In the genomic region with DNA sequence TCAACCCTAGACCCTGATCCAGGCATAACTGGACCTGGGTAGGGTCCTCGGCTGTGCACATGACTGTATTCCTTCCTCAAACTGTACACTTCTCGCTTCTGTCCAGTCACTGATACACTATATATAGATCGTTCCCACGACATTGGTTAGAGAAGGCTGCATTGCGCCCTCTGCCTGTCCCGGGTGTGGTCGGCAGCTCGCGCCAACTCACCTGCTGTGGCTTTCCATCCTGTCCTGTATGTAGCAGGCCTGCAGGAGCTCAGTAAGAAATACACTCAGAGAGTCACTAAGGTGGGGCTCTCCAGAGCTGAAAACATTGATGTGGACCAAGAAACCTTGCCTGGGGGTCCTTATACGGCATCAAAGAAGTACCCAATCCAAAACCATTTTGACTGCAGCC, we compare ENCODE assay signal across 11 mouse cellular contexts. TPM values are rescaled to one million over a fixed set of nuclear protein-coding genes. Genes with fewer than 3 reads are reported as not detected.
DNase-seq lines count a peak whose midpoint lies in the region; ATAC-seq and TF ChIP-seq lines count a peak whose summit lies in the region.
"Had no signal": no experiment of that assay in that cellular context is flagged by ENCODE, and none has a peak within 500 bp of the region (broad histone marks: within the 10 kb centered on the region; RNA-seq: fewer than 3 reads in every experiment).

No protein-coding gene starts in this region.

- intact Hi-C loops in heart, postnatal 36 days (cut with DNase I): loop anchor here (1.0 to 10.0 kb wide), 3 partner anchors 24 to 239 kb away; no protein-coding TSS in a partner anchor
- intact Hi-C loops in left cerebral cortex, adult 2 months (cut with DNase I): loop anchor here (2.0 to 5.0 kb wide), 3 partner anchors 164 to 444 kb away; no protein-coding TSS in a partner anchor

- H3K4me1 ChIP-seq in heart, embryonic 15.5 days (replicated peaks): no peaks in the 10 kb centered on the region
- peaks cover 9% of the 10 kb centered on the region for H3K4me1 ChIP-seq in testis, adult 2 months (ENCODE audit: control insufficient read depth, insufficient read depth, low read length)
- H3K4me1 ChIP-seq in intestine, embryonic 16.5 days (ENCODE audit: control insufficient read depth, insufficient read depth, low read length): no peaks in the 10 kb centered on the region

- H3K27ac ChIP-seq in heart, embryonic 15.5 days: no peak overlapping the region
- no peak overlapping the region for H3K27ac ChIP-seq in testis, adult 2 months (ENCODE audit: control insufficient read depth, insufficient read depth, low read depth, low read length)
- no peak overlapping the region for H3K27ac ChIP-seq in intestine, embryonic 16.5 days (ENCODE audit: low read length)
- no peak overlapping the region for H3K27ac ChIP-seq in left cerebral cortex, adult 2 months
- H3K27ac ChIP-seq: liver, embryonic 14.5 days had no signal

- H3K4me3 ChIP-seq in heart, embryonic 15.5 days: no peak overlapping the region
- peak overlapping the region; percentile 62 for H3K4me3 ChIP-seq in testis, adult 2 months (ENCODE audit: control insufficient read depth, low read depth, low read length)
- H3K4me3 ChIP-seq in intestine, embryonic 16.5 days (ENCODE audit: low read length): no peak overlapping the region
- H3K4me3 ChIP-seq in left cerebral cortex, adult 2 months: no peak overlapping the region

- no peaks in the 10 kb centered on the region for H3K36me3 ChIP-seq in heart, embryonic 15.5 days
- no peaks in the 10 kb centered on the region for H3K36me3 ChIP-seq in testis, adult 2 months (ENCODE audit: control insufficient read depth, insufficient read depth, low read length)
- no peaks in the 10 kb centered on the region for H3K36me3 ChIP-seq in intestine, embryonic 16.5 days (ENCODE audit: control insufficient read depth, insufficient read depth, low read length)

- H3K27me3 ChIP-seq in heart, embryonic 15.5 days: no peaks in the 10 kb centered on the region
- no peaks in the 10 kb centered on the region for H3K27me3 ChIP-seq in testis, adult 2 months (ENCODE audit: control insufficient read depth, insufficient read depth, low read length)
- H3K27me3 ChIP-seq in intestine, embryonic 16.5 days (replicated peaks; ENCODE audit: control insufficient read depth, insufficient read depth, low read length): no peaks in the 10 kb centered on the region

- no peaks in the 10 kb centered on the region for H3K9me3 ChIP-seq in heart, embryonic 15.5 days (replicated peaks)
- no peaks in the 10 kb centered on the region for H3K9me3 ChIP-seq in intestine, embryonic 16.5 days (ENCODE audit: control insufficient read depth, low read length)

- no peak for DNase-seq in heart, postnatal 36 days
- DNase-seq in testis, postnatal 10 days (ENCODE audit: low spot score): no peak
- DNase-seq in frontal cortex, postnatal 10 days (ENCODE audit: low spot score in 2 of 2): no peak
- no peak for DNase-seq in left cerebral cortex, adult 2 months (ENCODE audit: extremely low spot score in 1 of 2, low spot score in 2 of 2)
- no peak for DNase-seq in layer of hippocampus, postnatal 36 days

- no peak overlapping the region; the same call in 1 of the 2 replicates for H3K9ac ChIP-seq in heart, embryonic 15.5 days
- peak overlapping the region; percentile 43; the same call in 1 of the 2 replicates for H3K9ac ChIP-seq in intestine, embryonic 16.5 days (ENCODE audit: low read depth, low read length)
- H3K9ac ChIP-seq: liver, embryonic 14.5 days had no signal

- TF ChIP-seq POLR2A in testis, adult 2 months (IDR thresholded peaks at IDR 0.05; ENCODE audit: control insufficient read depth, low read depth, low read length): no peak

- 51% methylated on average over 10 of the region's 10 CpGs for WGBS in heart, embryonic 15.5 days
- WGBS in intestine, embryonic 16.5 days: 66% methylated on average over 10 of the region's 10 CpGs

- TF ChIP-seq CTCF in testis, adult 2 months (IDR thresholded peaks at IDR 0.05; ENCODE audit: control insufficient read depth, insufficient read depth, insufficient replicate concordance, low read depth, low read length): no peak
- no peak for TF ChIP-seq CTCF in left cerebral cortex, adult 2 months (IDR thresholded peaks at IDR 0.05)

- peak overlapping the region; percentile 45; the same call in 1 of the 2 replicates for H3K4me2 ChIP-seq in heart, embryonic 15.5 days
- no peak overlapping the region for H3K4me2 ChIP-seq in intestine, embryonic 16.5 days (ENCODE audit: low read depth, low read length)

- no peak for ATAC-seq in heart, embryonic 15.5 days (replicated peaks; ENCODE audit: insufficient number of reproducible peaks, insufficient read depth, low FRiP score, low read depth)
- no peak for ATAC-seq in intestine, embryonic 16.5 days

RNA-seq across cellular contexts. Expression of a gene that starts 17.6 kb away (rescaled TPM):
- 0.10 and 0.30 TPM in 2 replicates for polyA plus RNA-seq in heart, embryonic 15.5 days (2015; fragmentation: Nextera tagmentation; extraction: Ambion mirVana)
- under 1 TPM in 1 of 2 experiments, not detected in 1; 0.19 TPM for total RNA-seq in heart, postnatal 36 days (2021)
- 1.2 and 1.9 TPM in 2 replicates for polyA plus RNA-seq in testis, adult 2 months (2012; rRNA removed)
- 0.67 and 0.84 TPM in 2 replicates for polyA plus RNA-seq in intestine, embryonic 16.5 days (2015; fragmentation: Nextera tagmentation; extraction: Ambion mirVana)
- 100 to 1,000 TPM; 142 to 147 TPM for total RNA-seq in left cerebral cortex, adult 2 months (2021)
- total RNA-seq in layer of hippocampus, postnatal 36 days (2021): 100 to 1,000 TPM; 118 to 130 TPM
- total RNA-seq: gastrocnemius, postnatal 36 days had no signal
- polyA plus RNA-seq: inflammation-experienced regulatory T-cells, adult 6 months had no signal

RNA-seq across cellular contexts. Expression of a gene that starts 37.5 kb away (rescaled TPM):
- polyA plus RNA-seq in heart, embryonic 15.5 days (2015; fragmentation: Nextera tagmentation; extraction: Ambion mirVana): 21.0 and 25.7 TPM in 2 replicates
- 10 to 100 TPM; 12.2 to 20.5 TPM for total RNA-seq in heart, postnatal 36 days (2021)
- 51.0 and 52.4 TPM in 2 replicates for polyA plus RNA-seq in testis, adult 2 months (2012; rRNA removed)
- polyA plus RNA-seq in intestine, embryonic 16.5 days (2015; fragmentation: Nextera tagmentation; extraction: Ambion mirVana): 18.6 and 19.9 TPM in 2 replicates
- total RNA-seq in left cerebral cortex, adult 2 months (2021): 10 to 100 TPM; 17.8 to 21.8 TPM
- total RNA-seq in layer of hippocampus, postnatal 36 days (2021): 10 to 100 TPM; 25.3 to 38.0 TPM

RNA-seq across cellular contexts. Expression of a gene that starts 49.0 kb away (rescaled TPM):
- polyA plus RNA-seq in heart, embryonic 15.5 days (2015; fragmentation: Nextera tagmentation; extraction: Ambion mirVana): 321 and 323 TPM in 2 replicates
- 100 to 1,000 TPM in 1 of 2 experiments, 10 to 100 TPM in 1; 86.3 to 103 TPM for total RNA-seq in heart, postnatal 36 days (2021)
- polyA plus RNA-seq in testis, adult 2 months (2012; rRNA removed): 254 and 277 TPM in 2 replicates
- polyA plus RNA-seq in intestine, embryonic 16.5 days (2015; fragmentation: Nextera tagmentation; extraction: Ambion mirVana): 437 and 508 TPM in 2 replicates
- 100 to 1,000 TPM; 152 to 166 TPM for total RNA-seq in left cerebral cortex, adult 2 months (2021)
- total RNA-seq in layer of hippocampus, postnatal 36 days (2021): 100 to 1,000 TPM; 166 to 174 TPM

Comparison
In these comparisons a context has a peak if more than half of its experiments do, and no peak if none do; other contexts are left out.
1. RNA of a gene that starts 17.6 kb away (total RNA-seq): 142 to 147 TPM in left cerebral cortex, adult 2 months and 118 to 130 TPM in layer of hippocampus, postnatal 36 days; 0.19 TPM in heart, postnatal 36 days; every median in the first group is over 10 times any median in the second.